Mouse (Mus musculus) G1E (cell line): ENCODE measurements around the gene Lias. TPM values are rescaled to one million over a fixed set of nuclear protein-coding genes. Genes with fewer than 3 reads are reported as not detected.

Experiments
- ATAC-seq: 2 replicates; pipeline ENCODE4 v1.8.0; 2016; ENCODE audit warnings: mild to moderate bottlenecking; ENCODE audit not compliant: insufficient number of reproducible peaks, poor library complexity, low FRiP score, severe bottlenecking; ENCODE audit errors: extremely low read depth
- DNase-seq: peaks from one replicate; pipeline ENCODE4 v3.0.0; 2012; ENCODE audit warnings: low spot score
- H3K27me3 ChIP-seq: 2 replicates; pipeline ENCODE4 v1.6.1; 2012; ENCODE audit warnings: mild to moderate bottlenecking, low read length, inconsistent platforms; ENCODE audit not compliant: insufficient read depth
- H3K36me3 ChIP-seq: replicated peaks from 2 replicates; pipeline ENCODE3; 2012; ENCODE audit warnings: mild to moderate bottlenecking, inconsistent platforms
- H3K4me1 ChIP-seq: 2 replicates; pipeline ENCODE4 v1.6.1; 2012; ENCODE audit warnings: low read depth, low read length, inconsistent platforms, mixed read lengths; ENCODE audit not compliant: insufficient read depth
- H3K4me3 ChIP-seq: 2 replicates; pipeline ENCODE4 v1.5.1; 2012; ENCODE audit warnings: low read depth, mild to moderate bottlenecking, inconsistent platforms, low read length, moderate library complexity, mixed read lengths
- H3K9me3 ChIP-seq: replicated peaks from 2 replicates; pipeline ENCODE4 v1.6.1; 2012; ENCODE audit warnings: inconsistent platforms
- CTCF ChIP-seq: IDR thresholded peaks from 2 replicates; pipeline ENCODE4 v1.5.1; 2012; ENCODE audit warnings: low read depth, low read length, inconsistent platforms, mixed read lengths
- GATA1 ChIP-seq: IDR thresholded peaks from 2 replicates; pipeline ENCODE4 v1.6.1; 2012; ENCODE audit warnings: borderline replicate concordance, low read length, inconsistent platforms, mixed read lengths
- GATA2 ChIP-seq: IDR thresholded peaks from 2 replicates; pipeline ENCODE4 v1.6.1; 2012; ENCODE audit warnings: low read depth, low read length, inconsistent platforms, borderline replicate concordance
- POLR2AphosphoS5 ChIP-seq: IDR thresholded peaks from 2 replicates; pipeline ENCODE4 v1.6.1; 2012; ENCODE audit warnings: low read depth, low read length, inconsistent platforms; ENCODE audit not compliant: insufficient replicate concordance
- TAL1 ChIP-seq: conservative IDR thresholded peaks from 2 replicates; pipeline ENCODE4 v1.6.1; 2012; ENCODE audit warnings: low read depth, low read length, inconsistent platforms, mixed read lengths
- polyA plus RNA-seq: library from polyadenylated mRNA; stranded (reverse); fragments of >175 nt; gene quantifications from 2 replicates; pipeline ENCODE4 v1.2.3, GENCODE M21; 2012
- total RNA-seq, 2 experiments: library from RNA; stranded (forward) in 1 of 2; stranded (reverse) in 1 of 2; fragments of 200-1000 nt in 1 of 2; fragments of >200 nt in 1 of 2; fragmentation: Nextera tagmentation in 1 of 2; gene quantifications; 2 replicates each; pipeline ENCODE4 v1.2.3; 2014 to 2017

Lias gene
- total and polyA plus RNA-seq, 3 experiments = 10.8 to 60.7 (median 53.1) TPM

DNA sequence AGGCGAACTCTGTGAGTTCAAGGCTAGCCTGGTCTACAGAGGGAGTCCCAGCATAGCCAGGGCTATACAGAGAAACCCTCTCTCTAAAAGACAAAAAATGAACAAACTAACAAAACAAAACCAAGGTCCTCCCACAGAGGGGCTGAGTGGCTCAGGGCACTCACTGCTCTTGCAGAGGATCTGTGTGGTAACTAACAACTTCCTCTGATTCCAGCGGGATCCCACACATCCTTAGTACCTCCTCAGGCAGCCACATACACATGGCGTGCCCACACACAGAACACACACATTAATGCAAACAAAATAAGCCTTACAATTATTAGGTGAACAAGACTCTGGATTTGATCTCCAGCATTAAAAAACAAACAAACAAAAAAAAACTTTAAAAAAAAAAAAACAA lies 33.5 kb upstream of the Lias start:
- no peak for TF ChIP-seq GATA1
- TF ChIP-seq POLR2AphosphoS5 = no peak
- no peak for TF ChIP-seq TAL1
- TF ChIP-seq CTCF = no peak
- no peak for TF ChIP-seq GATA2
- 0 out of 2 replicates have a peak, but pooled peaks cover 2% of the 10 kb centered on the region for H3K4me1 ChIP-seq
- DNase-seq (no peak), ATAC-seq (no peak)
- peaks cover 17% of the 10 kb centered on the region for H3K27me3 ChIP-seq
- no peaks in the 10 kb centered on the region for H3K36me3 ChIP-seq
- H3K4me3 ChIP-seq = no peak overlapping the region
- H3K9me3 ChIP-seq = no peaks in the 10 kb centered on the region

DNA sequence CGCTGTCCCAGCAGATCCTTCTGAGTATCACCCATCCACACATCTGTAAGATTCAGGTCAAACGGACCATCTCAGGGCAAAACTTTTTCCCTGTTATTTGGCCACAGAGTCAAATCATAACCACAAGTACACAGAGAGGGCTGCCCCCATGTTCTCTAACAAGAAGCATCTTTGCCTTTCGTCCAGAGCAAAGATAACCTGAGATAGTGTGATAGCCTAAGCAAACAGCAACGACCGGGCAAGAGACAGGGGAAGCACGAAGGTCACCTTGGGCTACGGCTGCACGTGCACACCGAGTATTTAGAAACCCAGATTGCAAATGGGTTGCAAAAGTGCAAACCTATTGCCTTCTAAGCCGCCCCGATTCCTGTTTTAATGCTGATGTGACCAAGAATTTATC lies 23.5 kb upstream of the Lias start:
- no peaks in the 10 kb centered on the region for H3K4me1 ChIP-seq
- TF ChIP-seq GATA2 (no peak), TAL1 (no peak)
- no peak for DNase-seq
- ATAC-seq = no peak
- H3K4me3 ChIP-seq = no peak overlapping the region
- peaks cover 43% of the 10 kb centered on the region for H3K27me3 ChIP-seq
- H3K9me3 ChIP-seq = no peaks in the 10 kb centered on the region
- H3K36me3 ChIP-seq = no peaks in the 10 kb centered on the region

DNA sequence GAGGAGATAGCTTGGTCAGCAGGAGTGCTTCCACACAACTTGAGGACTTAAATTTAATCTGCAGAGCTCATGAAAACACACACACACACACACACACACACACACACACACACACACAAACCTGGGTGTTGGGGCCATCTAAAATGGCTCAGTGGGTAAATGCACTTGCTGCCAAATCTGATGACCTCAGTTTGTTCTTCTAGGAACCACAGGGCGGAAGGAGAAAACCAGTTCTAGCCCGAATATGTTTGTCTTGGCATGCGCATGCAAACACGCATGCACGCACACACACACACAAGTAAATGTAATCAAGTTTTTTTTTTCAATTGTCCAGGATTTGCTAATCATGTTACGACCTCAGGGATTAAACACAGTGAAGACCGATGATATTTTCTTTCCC lies 19.7 kb upstream of the Lias start:
- TF ChIP-seq TAL1 (no peak), GATA1 (no peak), POLR2AphosphoS5 (no peak), GATA2 (no peak), CTCF (no peak)
- Histone ChIP-seq H3K9me3 (no peaks in the 10 kb centered on the region), H3K36me3 (no peaks in the 10 kb centered on the region), H3K4me1 (no peaks in the 10 kb centered on the region), H3K4me3 (no peak overlapping the region), H3K27me3 (peaks cover 52% of the 10 kb centered on the region)
- no peak for ATAC-seq
- no peak for DNase-seq

DNA sequence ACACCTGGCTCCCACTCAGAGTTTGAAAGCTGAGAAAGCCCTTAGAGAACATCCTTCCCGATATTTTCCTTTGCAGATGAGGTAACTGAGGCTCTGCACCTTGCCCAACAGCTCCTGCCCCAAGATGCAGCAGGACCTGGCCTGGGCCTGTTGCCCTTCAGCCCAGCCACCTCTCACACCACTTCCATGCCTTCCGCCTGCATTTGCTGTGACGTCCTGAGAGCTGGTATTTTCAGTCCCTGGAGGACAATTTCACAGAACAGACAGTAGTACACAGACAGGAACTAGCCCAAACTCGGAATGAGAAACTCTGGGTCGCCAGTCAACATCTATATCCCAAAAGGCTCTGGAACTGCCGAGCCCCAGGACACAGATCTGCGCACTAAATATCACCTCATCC lies 16.6 kb upstream of the Lias start:
- Histone ChIP-seq H3K4me3 (no peak overlapping the region), H3K27me3 (peaks cover 53% of the 10 kb centered on the region)
- TF ChIP-seq GATA1 (no peak), POLR2AphosphoS5 (no peak), CTCF (no peak), TAL1 (no peak), GATA2 (no peak)

DNA sequence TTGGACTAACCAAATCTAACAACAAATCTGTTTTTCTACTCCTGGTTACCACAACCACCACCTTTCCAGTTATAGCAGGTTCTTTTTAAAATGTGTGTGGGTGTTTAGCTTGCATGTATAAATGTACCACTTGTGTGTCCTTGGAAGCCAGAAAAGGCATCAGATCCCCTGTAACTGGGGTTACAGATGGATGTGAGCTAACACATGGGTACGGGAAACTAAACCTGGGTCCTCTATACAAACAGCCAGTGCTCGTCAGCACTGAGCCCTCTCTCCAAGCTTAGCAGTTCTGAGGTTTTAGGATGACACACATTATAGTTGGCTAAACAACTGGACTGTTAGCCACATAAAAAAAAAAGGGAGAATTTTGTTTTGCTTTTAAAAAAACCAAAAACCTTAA lies 5.6 kb upstream of the Lias start:
- Histone ChIP-seq H3K4me3 (no peak overlapping the region), H3K4me1 (peaks cover 17% of the 10 kb centered on the region), H3K27me3 (no peaks in the 10 kb centered on the region), H3K9me3 (no peaks in the 10 kb centered on the region), H3K36me3 (peaks cover 37% of the 10 kb centered on the region)
- no peak for ATAC-seq
- DNase-seq = no peak
- TF ChIP-seq GATA1 (no peak), CTCF (no peak), GATA2 (no peak), TAL1 (no peak), POLR2AphosphoS5 (no peak)

More for the DNA sequence above, 16.6 kb upstream of the Lias start:
- ATAC-seq (no peak), DNase-seq (no peak)
- Histone ChIP-seq H3K4me1 (no peaks in the 10 kb centered on the region; the same call in 1 of the 2 replicates), H3K9me3 (no peaks in the 10 kb centered on the region), H3K36me3 (no peaks in the 10 kb centered on the region)

DNA sequence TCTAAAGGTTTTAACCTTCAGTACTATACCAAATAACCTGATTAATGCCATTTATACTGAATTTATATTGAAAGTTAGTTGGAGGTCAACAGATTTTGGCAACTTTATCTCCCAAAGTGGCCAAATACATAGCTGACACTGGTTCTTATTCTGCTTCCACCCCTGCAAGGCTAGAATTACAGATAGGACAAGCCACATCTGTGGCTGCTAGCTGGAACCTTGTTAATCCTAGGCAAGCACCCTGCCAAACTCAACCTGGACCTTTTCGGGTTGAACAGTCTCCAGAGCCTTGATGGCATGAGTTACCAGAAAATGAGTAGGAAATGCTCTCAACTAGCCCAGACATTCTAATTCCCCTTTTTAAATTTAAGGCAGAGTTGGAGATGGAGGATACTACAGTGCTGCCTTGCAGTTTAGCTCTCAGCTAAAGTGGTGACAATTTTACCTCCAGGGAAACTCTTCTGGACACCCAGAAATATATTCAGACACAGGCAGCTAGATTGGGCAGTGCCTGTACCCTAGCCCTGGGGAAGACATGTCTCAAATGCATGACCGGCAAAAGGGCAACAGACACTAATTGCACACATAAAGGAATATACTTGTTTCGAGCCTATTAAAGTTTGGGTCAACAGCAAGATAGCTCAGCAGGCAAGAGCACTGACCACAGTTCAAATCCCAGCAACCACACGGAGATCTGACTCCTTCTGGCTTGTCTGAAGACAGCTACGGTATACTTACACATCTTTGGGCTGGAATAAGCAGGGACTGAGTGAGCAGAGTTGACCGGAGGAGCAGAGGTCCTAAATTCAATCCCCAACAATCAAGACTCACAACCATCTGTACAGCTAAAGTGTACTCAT lies 4.1 kb upstream of the Lias start:
- TF ChIP-seq GATA2 (no peak), CTCF (no peak), GATA1 (no peak), TAL1 (no peak), POLR2AphosphoS5 (peak; percentile 50; the same call in 1 of the 2 replicates)
- Histone ChIP-seq H3K4me1 (peaks cover 17% of the 10 kb centered on the region), H3K27me3 (no peaks in the 10 kb centered on the region), H3K9me3 (no peaks in the 10 kb centered on the region), H3K4me3 (no peak overlapping the region), H3K36me3 (peaks cover 40% of the 10 kb centered on the region)
- DNase-seq = no peak
- no peak for ATAC-seq

DNA sequence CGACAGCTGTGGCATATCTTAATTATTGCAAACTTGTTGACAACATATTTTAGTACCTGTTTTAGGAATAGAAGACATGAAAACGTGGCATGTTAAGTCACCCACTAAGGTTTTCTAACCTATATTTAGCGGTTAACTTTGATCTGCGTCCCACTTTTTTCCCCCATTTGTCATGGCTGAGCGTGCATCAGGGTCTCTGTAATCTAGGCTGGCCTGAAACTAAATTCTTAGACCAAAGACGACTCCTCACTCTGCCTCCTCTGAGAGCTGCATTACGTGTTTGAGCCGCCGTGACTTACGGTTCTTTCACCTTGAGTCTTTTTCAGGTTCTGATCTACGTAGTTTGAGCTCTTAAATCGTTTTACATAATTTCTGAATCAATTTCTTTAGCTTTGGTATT lies 456 bp downstream of the Lias start:
- TF ChIP-seq TAL1 (no peak), CTCF (no peak), GATA2 (no peak), GATA1 (no peak), POLR2AphosphoS5 (no peak)
- peak overlapping the region; percentile 98 for H3K4me3 ChIP-seq
- H3K9me3 ChIP-seq = no peaks in the 10 kb centered on the region
- H3K27me3 ChIP-seq = no peaks in the 10 kb centered on the region
- DNase-seq = no peak
- no peak for ATAC-seq
- H3K36me3 ChIP-seq = peaks cover 75% of the 10 kb centered on the region
- H3K4me1 ChIP-seq = peaks cover 30% of the 10 kb centered on the region
